Mouse (Mus musculus): ENCODE data around the gene Hs3st6.
A peak's percentile ranks its signal among the peaks of the same experiment; 100 is the strongest.

Hs3st6 gene

DNA sequence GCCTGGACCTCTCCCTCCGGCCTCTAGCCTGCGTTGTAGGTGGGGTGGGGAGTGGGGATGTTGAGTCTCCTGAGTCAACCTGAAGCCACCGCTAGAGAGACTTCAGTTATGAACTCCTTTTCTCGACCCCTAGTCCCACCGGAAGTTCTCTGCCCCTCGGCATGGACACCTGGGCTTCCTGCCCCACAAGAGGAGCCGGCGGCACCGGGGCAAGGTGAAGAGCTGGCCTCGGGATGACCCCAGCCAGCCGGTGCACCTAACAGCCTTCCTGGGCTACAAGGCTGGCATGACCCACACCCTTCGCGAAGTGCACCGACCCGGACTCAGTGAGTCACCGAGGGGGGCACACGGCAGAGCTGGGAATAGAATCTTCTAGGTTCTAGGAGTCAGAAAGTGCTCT, 24.6 kb upstream of the Hs3st6 start:
- DNase-seq (ENCODE audit: low read depth, low spot score) = no peak

DNA sequence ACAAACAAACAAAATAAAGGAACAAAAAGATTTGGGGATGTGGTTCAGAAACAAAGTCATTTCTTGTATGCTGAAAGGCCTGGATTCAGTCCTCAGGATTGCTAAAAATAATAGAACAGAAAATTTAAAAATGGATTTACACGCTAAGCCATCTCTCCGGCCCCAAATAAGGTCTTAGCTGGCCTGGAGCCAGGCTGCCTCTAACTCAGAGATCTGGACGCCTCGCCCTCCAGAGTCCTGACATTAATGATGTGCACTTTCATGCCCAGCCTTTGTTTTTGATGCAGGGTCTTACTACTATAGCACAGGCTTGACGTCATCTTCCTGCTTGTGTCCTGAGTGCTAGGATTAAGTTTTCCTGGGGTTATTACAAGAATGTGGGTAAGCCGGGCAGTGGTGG, 23.7 kb upstream of the Hs3st6 start:
- DNase-seq (ENCODE audit: low read depth, low spot score) = no peak

DNA sequence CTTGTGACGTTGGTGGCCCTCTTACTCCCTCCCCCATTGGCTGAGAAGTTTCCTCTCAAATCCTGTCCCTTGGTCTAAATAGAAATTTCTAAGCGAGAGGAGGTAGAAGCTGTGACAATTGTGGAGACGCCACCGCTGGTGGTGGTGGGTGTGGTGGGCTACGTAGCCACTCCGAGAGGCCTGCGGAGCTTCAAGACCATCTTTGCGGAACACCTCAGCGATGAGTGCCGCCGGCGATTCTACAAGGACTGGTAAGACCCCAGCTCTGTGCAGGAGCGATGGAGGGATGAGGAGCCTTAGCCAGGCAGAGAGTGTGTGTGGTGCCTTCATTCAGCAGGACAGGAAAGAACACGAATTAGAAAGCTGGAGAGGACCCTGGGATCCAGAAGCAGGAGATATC, 22.0 kb upstream of the Hs3st6 start:
- DNase-seq (ENCODE audit: low read depth, low spot score) = no peak

DNA sequence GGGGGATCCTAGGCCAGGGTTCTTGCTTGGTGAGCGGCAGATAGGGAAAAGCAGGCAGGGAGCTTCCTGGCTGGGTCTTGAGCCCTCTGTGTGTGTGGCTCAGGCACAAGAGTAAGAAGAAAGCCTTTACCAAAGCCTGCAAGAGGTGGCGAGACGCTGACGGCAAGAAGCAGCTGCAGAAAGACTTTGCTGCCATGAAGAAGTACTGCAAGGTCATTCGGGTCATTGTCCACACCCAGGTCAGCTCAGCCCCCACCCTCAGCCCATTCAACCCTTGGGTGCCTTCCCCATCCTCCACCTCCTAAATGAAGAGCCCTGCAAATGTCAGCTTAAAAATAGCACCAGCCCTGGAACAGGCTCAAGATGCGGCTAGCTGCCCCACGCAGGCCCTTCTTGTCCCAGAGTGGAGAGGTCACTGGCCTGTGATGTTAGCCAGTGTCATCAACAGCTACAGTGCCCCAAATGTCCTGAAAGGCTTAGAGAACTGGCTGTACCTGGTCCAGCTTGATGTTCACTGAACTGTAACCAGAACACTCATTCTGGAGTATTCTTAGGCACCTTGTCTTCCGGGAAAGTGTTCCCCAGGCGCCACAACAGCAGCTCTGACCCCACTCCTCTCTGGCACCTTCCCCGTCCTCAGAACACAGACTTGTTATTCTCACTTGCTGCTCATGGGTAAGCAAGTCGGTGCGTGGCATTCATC, 20.4 kb upstream of the Hs3st6 start:
- no peak for DNase-seq (ENCODE audit: low read depth, low spot score)

DNA sequence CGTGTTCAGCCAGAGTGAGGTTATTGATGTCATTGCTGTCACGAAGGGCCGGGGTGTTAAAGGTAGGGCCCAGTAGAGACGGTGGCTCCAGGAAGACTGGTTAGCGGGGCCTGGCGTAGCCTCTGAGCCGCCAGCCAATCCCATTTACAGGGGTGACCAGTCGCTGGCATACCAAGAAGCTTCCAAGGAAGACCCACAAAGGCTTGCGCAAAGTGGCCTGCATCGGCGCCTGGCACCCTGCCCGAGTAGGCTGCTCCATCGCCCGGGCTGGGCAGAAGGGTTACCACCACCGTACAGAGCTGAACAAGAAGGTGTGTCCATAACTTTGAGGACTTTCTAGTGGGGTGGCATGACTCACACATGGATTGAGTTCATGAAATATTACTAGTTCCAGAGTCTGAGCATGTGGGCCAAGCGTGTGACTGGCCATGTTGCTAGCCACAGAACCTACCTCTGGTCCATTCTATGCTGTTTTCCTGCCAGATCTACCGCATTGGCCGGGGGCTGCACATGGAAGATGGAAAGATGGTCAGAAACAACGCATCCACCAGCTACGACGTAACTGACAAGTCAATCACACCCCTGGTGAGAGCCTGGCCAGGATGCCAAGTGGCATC, 19.2 kb upstream of the Hs3st6 start:
- DNase-seq (ENCODE audit: low read depth, low spot score) = no peak

DNA sequence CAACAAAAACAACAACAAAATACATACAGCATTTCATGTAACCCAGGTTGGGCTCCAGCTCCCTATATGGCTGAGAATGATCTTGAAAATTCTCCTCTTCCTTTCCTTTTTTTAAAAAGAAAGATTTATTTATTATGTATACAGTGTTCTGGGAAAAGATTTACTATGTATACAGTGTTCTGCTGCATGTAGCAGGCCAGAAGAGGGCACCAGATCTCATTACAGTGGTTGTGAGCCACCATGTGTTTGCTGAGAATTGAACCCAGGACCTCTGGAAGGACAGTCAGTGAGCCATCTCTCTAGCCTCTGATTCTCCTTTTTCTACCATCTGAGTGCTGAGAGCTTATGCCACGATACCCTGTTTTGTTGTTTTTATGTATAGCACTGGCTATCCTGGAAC, 18.3 kb upstream of the Hs3st6 start:
- DNase-seq (ENCODE audit: low read depth, low spot score) = no peak

DNA sequence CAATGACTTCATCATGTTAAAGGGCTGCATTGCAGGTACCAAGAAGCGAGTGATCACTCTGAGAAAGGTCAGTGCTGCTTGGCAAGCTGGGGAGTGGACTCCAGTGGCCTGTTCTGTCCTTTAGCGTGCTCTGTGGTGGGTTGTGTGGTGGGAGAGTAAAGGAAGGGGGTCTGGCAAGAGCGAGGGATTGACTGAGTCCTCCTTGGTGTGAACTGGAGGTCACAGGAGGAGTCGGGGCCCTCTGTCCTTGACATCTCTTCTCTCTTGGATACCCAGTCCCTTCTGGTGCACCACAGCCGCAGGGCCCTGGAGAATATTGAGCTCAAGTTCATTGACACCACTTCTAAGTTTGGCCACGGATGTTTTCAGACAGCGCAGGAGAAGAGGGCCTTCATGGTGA, 17.3 kb upstream of the Hs3st6 start:
- no peak for DNase-seq (ENCODE audit: low read depth, low spot score)

DNA sequence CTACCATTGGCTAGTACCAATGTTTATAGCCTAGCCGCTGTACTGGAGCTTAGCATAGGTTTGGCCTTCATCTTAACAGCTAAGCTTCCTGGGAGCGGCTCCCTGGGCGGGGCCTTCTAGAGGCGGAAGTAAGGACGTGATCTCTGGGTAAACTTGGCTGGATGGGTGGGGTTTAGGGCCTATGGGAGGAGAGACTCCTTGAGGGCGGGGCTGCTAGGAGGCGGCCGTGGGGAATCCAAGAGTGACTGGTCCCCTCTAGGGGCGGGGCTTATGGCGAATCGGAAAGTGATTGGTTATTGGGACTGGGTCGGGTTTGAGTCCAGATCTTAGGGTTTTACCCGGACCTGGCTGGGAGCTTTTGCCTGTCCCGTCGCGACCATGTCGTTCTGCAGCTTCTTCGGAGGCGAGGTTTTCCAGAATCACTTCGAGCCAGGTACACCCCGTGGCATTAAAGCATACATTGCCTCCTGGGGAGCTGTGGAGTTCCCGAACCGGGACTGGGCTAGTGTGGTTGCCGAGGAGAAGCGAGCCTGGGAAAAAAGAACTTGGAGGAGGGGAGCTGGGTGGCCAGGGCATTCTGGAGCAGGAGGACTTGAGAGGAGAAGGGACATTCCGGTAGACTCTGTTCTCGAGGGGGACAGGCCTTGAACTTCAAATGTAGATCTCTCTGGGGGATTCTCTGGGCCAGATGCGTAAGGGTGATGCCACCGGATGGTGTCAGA, 16.3 kb upstream of the Hs3st6 start, which contains the start of gene Msrb1:
Msrb1 (plus strand) TSS at position 313 of the 722 bp plus-strand sequence.
- DNase-seq (ENCODE audit: low read depth, low spot score) = peak; percentile 96

DNA sequence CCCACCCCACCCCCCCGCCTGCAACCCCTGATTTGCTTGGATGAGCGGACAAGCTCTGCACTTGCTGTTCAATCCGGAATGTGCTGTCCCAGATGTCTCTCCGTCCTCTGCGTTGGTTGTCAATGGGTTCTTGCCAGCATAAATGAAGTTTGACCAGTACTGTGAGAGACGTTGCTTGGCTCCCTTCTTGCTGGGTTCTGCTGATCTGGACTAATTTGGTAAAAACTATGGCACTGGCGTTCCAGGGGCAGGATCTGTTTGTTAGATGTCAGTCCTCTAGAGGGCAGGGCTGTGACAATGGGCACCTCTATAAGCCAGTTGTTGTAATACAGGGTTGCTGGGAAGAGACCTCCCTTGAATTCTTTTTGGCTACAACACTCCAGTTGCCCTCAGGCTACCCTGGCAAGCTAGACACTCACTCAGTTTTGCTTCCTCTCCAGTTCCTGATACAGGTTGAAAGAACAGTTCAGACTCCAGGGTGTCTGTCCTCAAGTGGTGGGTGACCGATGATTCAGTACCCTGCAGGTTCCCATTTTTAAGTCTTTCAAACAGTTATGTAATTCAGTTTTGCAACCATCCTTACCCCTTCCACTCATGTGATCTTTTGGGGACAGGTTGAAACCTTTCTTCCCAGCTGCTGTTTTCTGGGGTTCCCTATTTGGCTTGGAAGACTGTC, 15.5 kb upstream of the Hs3st6 start:
- DNase-seq (ENCODE audit: low read depth, low spot score) = peak; percentile 35

DNA sequence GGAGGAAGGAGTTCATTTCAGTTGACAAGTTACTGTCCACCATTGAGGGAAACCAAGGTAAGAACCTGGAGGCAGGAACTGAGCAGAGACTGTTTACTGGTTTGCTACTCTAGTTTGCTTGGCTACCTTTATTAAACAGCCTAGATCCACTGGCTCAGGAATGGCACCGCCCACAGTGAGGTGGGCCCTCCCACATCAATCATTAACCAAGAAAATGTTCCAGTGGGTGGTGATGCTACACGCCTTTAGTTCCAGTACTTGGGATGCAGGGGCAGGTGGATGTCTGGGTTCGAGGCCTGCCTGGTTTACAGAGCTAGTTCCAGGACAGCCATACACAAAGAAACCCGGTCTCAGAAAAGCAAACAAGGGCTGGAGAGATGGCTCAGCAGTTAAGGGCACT, 14.6 kb upstream of the Hs3st6 start:
- DNase-seq (ENCODE audit: low read depth, low spot score) = no peak

DNA sequence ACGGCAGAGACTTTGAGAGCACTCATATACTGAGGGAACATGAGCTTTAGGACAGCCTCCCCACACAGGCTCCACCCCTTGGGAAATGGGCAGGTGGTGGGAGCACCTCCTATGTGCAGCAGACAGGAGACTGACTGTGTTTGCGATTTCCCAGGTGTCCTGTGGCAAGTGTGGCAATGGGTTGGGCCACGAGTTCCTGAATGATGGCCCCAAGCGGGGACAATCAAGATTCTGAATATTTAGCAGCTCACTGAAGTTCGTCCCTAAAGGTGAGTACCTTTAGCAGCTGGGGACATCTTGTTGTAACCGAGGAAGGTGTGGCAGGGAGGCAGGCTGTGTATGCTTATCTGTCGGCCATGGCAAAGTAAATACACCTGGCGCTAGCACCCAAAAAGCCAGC, 12.9 kb upstream of the Hs3st6 start:
- no peak for DNase-seq (ENCODE audit: low read depth, low spot score)

DNA sequence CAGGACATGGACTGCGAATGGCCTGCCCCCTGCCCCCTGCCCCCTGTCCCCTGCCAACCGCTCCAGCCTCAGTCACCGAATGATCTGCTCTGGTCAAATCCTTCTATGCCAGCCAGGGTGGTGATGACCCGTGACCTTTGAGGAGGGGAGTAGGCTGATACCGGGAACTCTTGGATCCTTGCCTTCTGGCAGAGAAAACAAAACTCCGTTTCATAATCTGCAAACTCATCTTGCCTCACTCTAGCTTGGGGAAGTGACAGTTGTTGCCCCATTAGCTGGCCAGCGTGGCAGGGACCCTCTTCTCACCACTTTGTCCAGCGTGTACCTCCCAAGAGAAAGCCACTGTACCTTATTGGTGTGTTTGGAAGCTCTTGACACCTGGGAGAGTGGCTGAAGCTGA, 10.5 kb upstream of the Hs3st6 start:
- no peak for DNase-seq (ENCODE audit: low read depth, low spot score)

DNA sequence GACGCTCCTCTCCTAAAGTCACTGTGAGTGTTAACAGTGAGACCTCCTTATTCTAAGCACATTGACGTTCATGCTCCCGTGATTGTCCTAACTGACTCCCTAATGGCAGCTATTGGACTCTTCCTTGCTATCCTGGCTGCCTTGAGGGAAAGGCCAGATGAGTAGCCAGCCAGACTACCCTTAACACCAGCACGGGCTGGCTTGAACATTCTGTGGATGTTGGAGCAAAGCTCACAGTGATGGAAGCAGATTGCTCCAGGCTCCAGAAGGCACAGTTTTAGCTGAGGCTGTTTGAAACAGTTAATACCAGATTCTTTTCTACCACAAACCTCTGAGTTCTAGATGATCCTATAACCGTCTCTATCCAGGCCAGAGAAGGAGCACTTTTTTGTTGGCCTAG, 8.9 kb upstream of the Hs3st6 start:
- no peak for DNase-seq (ENCODE audit: low read depth, low spot score)

DNA sequence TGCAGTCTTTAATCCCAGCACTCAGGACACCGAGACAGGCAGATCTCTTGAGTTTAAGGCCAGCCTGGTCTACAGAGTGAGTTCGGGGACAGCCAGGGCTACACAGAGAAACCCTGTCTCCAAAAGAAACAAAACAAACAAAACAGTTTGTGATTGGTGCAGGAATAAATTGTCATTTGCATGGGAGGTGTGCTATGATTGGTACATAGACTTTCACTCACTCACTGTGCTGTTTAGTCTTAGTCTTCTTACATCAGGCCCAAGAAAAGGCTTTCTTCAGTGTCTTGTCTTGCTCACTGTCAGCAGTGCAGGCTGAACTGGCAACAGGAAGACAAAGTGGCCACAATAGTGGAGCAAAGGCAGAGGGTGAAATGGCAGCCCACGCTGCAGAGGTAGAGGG, 8.4 kb upstream of the Hs3st6 start:
- DNase-seq (ENCODE audit: low read depth, low spot score) = no peak

DNA sequence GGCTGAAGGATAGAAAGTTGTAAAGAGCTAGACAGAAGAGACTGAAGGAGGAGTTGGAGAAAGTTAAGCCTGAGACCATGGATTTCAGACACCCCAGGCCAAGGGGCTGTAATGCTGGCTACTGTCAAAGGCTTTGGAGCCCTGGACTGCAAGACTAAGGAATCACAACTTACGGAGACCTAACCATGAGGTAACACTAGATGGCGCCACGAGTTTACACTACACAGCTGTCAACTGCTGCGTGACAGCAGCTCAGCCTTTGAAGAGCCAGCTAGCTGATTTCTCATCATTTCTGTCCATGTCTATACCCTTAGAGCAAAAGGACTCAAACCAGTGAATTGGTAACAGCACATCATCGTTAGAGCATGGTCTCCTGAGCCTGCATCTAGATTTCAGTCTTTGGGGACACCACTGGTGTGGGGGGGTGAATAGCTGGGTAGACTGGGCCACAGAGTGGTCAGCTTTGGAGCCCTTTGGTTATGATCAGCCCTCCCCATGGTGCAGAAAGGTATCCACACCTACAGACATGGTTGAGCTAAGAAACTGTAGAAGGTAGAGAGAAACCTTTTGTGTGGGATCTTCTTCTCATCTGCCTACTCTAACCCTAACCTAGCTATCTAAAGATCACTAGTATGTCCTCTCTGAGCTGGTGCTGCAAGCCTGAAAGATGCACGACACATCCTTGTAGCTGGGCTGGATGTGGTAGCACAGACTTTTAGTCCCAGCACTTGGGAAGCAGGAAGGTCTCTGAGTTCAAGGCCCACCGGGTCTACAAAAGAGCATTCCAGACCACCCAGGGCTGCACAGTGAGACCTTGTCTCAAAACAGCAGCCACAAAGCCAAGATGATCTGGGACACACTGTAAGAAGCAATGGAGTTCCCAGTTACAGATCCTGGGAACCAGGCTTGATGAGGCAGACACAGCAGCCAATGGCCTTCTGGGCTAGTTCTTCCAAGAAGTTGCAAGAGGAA, 7.0 kb upstream of the Hs3st6 start:
- DNase-seq (ENCODE audit: low read depth, low spot score) = peak; percentile 93

DNA sequence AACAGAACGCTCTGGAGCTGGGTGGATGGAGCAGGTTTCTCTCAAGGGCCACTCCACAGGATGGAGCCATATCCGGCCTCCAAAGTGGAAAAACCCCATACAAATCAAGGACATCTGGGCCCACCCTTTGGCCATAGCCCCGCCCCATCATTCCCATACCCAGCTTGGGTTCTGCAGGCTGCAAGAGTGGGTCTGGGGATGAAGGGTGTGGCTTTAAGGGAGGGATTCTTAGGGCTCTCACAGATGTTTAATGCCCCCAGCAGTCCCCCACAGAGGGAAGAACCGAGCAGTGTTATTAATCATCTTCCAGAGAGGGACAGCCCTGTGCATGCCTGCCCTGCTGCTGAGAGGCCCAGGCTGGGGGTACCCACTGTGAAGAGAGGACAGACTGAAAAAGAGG, 5.8 kb upstream of the Hs3st6 start:
- no peak for DNase-seq (ENCODE audit: low read depth, low spot score)

DNA sequence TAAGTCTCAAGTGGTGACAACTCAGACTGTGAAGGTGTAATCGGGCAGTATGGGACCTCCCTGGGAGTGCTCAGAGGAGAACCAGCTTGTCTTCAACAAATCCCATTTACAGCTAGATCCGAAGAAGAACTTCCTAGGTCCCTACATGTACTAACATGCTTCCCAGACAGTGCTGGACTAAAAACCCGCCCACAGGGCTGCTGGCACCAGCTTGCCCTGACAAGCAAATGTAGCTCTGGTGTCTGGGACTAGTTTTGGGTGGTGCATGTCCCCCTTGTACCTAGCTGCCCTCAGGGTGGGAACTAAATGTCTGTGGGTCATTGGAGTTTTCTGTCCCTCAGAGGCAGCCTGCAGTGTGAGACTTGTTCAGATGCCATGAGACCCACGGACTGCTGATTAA, 1.3 kb upstream of the Hs3st6 start:
- no peak for DNase-seq (ENCODE audit: low read depth, low spot score)

DNA sequence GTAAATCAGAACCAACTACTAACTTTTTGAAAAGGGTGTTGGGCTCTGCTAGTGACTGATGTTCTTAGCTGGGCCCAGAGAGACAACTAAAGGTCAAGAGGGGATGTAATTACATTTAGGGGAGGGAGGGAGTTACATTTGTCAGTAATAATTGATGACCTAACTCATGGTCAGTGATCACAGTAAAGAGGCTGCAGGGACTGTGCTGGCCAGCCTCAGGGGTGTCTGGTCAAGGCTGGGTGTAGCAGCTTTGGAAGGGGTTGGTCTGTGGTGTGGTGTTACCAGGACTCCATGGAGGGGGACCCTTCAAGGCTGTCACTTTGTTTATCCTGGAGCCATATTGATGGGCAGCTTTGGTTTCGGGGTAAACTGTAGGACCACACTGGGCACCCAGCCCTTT, 4.6 kb downstream of the Hs3st6 start:
- DNase-seq (ENCODE audit: low read depth, low spot score) = no peak

DNA sequence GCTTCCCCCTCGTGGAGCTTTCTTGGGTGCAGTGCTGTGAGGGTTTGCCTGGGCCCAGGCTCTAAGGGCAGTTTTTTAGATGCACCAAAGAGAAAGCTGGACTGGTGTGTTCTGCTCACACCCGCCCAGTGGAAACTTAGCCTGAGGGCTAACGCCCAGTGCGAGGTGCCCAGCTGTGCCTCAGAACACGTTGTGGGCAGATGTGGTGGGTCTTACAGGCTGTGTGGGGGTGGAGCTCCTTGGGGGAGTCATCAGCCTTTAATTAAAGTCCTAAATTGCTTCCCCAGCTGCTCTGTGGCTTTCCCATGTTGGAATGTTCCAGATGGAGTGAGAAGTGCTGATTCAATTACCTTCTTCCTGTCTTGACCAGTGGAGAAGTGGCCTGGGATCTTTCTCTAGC, 8.3 kb downstream of the Hs3st6 start:
- no peak for DNase-seq (ENCODE audit: low read depth, low spot score)

DNA sequence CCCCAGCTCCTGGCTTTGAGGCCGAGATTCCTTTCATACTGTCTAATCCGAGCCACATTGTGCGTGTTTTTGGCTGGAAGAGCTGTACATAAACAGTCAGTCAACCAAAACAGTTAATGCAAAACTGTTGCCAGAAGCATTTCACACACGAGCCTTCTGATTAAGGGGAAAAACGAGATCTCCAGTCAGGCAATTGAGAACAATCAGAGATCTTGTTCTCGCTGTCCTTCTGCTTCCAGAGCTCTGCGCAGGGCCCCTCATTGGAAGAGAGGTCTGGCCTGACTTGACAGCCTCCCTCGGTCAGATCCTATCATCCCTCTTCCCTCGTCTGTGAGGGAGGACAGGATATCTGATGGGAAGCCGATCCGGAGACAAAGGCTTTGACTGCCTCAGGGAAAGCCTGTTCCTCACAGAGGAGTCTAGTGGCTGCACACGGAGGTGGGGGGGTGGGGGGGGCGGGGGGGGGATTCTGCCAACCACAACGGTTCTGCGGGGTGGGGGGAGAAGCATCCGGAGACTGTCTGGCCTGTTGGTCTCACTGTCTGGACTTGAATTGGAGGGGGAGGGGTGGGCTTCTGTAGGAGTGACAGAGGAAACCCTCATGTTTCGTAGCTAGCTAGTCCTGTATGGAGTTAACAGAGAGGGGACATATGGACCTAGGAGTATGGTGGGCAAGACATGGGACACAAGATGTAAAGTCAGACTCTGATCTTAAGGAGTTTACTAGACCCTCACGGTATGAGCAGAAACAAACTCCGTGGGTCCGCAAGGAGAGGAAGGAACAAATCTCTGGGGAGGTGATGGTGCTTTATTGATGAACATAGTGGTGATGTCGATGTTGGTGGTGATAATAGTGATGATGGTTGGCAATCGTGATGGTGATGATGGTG, 12.5 kb downstream of the Hs3st6 start:
- no peak for DNase-seq (ENCODE audit: low read depth, low spot score)
